Mouse (Mus musculus) macrophage (primary cell): ENCODE data around the gene Upk2. TPM values are rescaled to one million over a fixed set of nuclear protein-coding genes. Genes with fewer than 3 reads are reported as not detected.
"Not testable (repeated sequence)": the region's sequence is repeated elsewhere in the genome, so short reads cannot be mapped to it uniquely, and the experiment has no call there.

Experiments used
- H3K27ac ChIP-seq: fragments of 350-480 bp; formaldehyde crosslinking; 2 replicates; pipeline ENCODE4 v1.9.0; 2021
- H3K36me3 ChIP-seq: fragments of 350-480 bp; formaldehyde crosslinking; 2 replicates; pipeline ENCODE4 v1.9.0; 2021; ENCODE audit errors: inconsistent target
- H3K4me3 ChIP-seq: fragments of 350-480 bp; formaldehyde crosslinking; 2 replicates; pipeline ENCODE4 v1.9.0; 2021; ENCODE audit errors: inconsistent target
- H3K79me2 ChIP-seq: fragments of 350-480 bp; formaldehyde crosslinking; 2 replicates; pipeline ENCODE4 v1.9.0; 2021; ENCODE audit errors: inconsistent target
- whole genome bisulfite sequencing: methylation state at CpG from one replicate; pipeline ENCODE4 v1.1.7; 2026; ENCODE audit warnings: inconsistent platforms; ENCODE audit not compliant: missing documents; 5-methylcytosine and 5-hydroxymethylcytosine counted together
- polyA plus RNA-seq: library from polyadenylated mRNA; stranded (reverse); fragments of 250-400 nt; gene quantifications from 3 replicates; pipeline ENCODE4 v1.2.4, GENCODE M21; 2018; ENCODE audit warnings: inconsistent platforms

The Upk2 gene
- polyA plus RNA-seq, 1 experiment from 2014 or later: not detected

GRCm38 (mm10) chr9:44417156-44417891, 37.5 kb downstream of the Upk2 start:
- H3K79me2 ChIP-seq: peaks cover 17% of the 10 kb centered on the region; the same call in 1 of the 2 replicates
- H3K36me3 ChIP-seq: peaks cover 20% of the 10 kb centered on the region; the same call in 1 of the 2 replicates
- H3K4me3 ChIP-seq: peak overlapping the region; percentile 65
- no peak overlapping the region for H3K27ac ChIP-seq
- WGBS: 6% methylated on average over 26 of the region's 26 CpGs

- 100% methylated on average over 2 of the region's 2 CpGs for WGBS
Measured at GRCm38 (mm10) chr9:44412781-44413180, 42.0 kb downstream of the Upk2 start.

GRCm38 (mm10) chr9:44412306-44412705, 42.5 kb downstream of the Upk2 start:
- H3K79me2 ChIP-seq: peaks cover 46% of the 10 kb centered on the region
- H3K27ac ChIP-seq: no peak overlapping the region
- peaks cover 49% of the 10 kb centered on the region for H3K36me3 ChIP-seq
- H3K4me3 ChIP-seq: no peak overlapping the region
- WGBS: 74% methylated on average over 4 of the region's 4 CpGs

More at GRCm38 (mm10) chr9:44412781-44413180, 42.0 kb downstream of the Upk2 start:
- no peak overlapping the region for H3K4me3 ChIP-seq
- H3K36me3 ChIP-seq: peaks cover 49% of the 10 kb centered on the region
- H3K27ac ChIP-seq: no peak overlapping the region
- peaks cover 46% of the 10 kb centered on the region for H3K79me2 ChIP-seq

- Histone ChIP-seq H3K36me3 (peaks cover 49% of the 10 kb centered on the region), H3K27ac (no peak overlapping the region), H3K79me2 (peaks cover 44% of the 10 kb centered on the region), H3K4me3 (no peak overlapping the region)
- 75% methylated on average over 1 of the region's 1 CpGs for WGBS
Measured at GRCm38 (mm10) chr9:44411601-44412130, 43.1 kb downstream of the Upk2 start.

GRCm38 (mm10) chr9:44410647-44411336, 44.0 kb downstream of the Upk2 start:
- no peak overlapping the region for H3K4me3 ChIP-seq
- H3K27ac ChIP-seq: no peak overlapping the region
- peaks cover 44% of the 10 kb centered on the region for H3K79me2 ChIP-seq
- 91% methylated on average over 2 of the region's 2 CpGs for WGBS
- H3K36me3 ChIP-seq: peaks cover 49% of the 10 kb centered on the region

GRCm38 (mm10) chr9:44408693-44409092, 46.1 kb downstream of the Upk2 start:
- peaks cover 58% of the 10 kb centered on the region for H3K36me3 ChIP-seq
- 70% methylated on average over 5 of the region's 9 CpGs for WGBS
- not testable (repeated sequence) for H3K27ac ChIP-seq
- H3K4me3 ChIP-seq: peak overlapping the region; percentile 86; the same call in 1 of the 2 replicates
- H3K79me2 ChIP-seq: peaks cover 63% of the 10 kb centered on the region

- Histone ChIP-seq H3K4me3 (peak overlapping the region; percentile 86), H3K27ac (peak overlapping the region; percentile 95), H3K36me3 (peaks cover 57% of the 10 kb centered on the region), H3K79me2 (peaks cover 63% of the 10 kb centered on the region)
- WGBS: 2% methylated on average over 24 of the region's 24 CpGs
Measured at GRCm38 (mm10) chr9:44407752-44408097, 47.1 kb downstream of the Upk2 start.

GRCm38 (mm10) chr9:44406906-44407751, 47.6 kb downstream of the Upk2 start, which contains the start of the genes Rps25 and Trappc4:
Gene Rps25 (plus strand): TSS chr9:44407139.
Gene Trappc4 (minus strand): TSS chr9:44407600.
- under 1% methylated on average over 47 of the region's 51 CpGs for WGBS
- Histone ChIP-seq H3K79me2 (peaks cover 63% of the 10 kb centered on the region), H3K36me3 (peaks cover 57% of the 10 kb centered on the region)

GRCm38 (mm10) chr9:44405011-44405410, 49.8 kb downstream of the Upk2 start:
- peaks cover 56% of the 10 kb centered on the region for H3K79me2 ChIP-seq
- H3K4me3 ChIP-seq: no peak overlapping the region
- whole genome bisulfite sequencing: 85% methylated on average over 2 of the region's 3 CpGs
- H3K27ac ChIP-seq: no peak overlapping the region
- peaks cover 59% of the 10 kb centered on the region for H3K36me3 ChIP-seq

More at GRCm38 (mm10) chr9:44406906-44407751, 47.6 kb downstream of the Upk2 start, which contains the start of the genes Rps25 and Trappc4:
- Histone ChIP-seq H3K27ac (peak within 1 kb of the TSS; percentile 95), H3K4me3 (peak within 1 kb of the TSS; percentile 86)

Other genes starting within 250 kb of the Upk2 start
- 37.9 to 51.2 TPM (median 42.7 TPM) in 3 replicates for gene Cbl, start 220.9 kb downstream of the Upk2 start, polyA plus RNA-seq
- gene Ccdc153, start 214.3 kb downstream of the Upk2 start, polyA plus RNA-seq: not detected in 3 replicates
- not detected in 3 replicates for gene Pdzd3, start 203.5 kb downstream of the Upk2 start, polyA plus RNA-seq
- 3.3 to 8.7 TPM (median 6.8 TPM) in 3 replicates for gene Nlrx1, start 186.4 kb downstream of the Upk2 start, polyA plus RNA-seq
- not detected in 3 replicates for gene Abcg4, start 166.4 kb downstream of the Upk2 start, polyA plus RNA-seq
- gene Hinfp, start 149.3 kb downstream of the Upk2 start, polyA plus RNA-seq: 5.9 to 13.1 TPM (median 6.2 TPM) in 3 replicates
- gene C2cd2l, start 134.7 kb downstream of the Upk2 start, polyA plus RNA-seq: 17.1 to 41.1 TPM (median 22.0 TPM) in 3 replicates
- gene Dpagt1, start 129.0 kb downstream of the Upk2 start, polyA plus RNA-seq: 30.6 to 40.7 TPM (median 36.3 TPM) in 3 replicates
- gene H2afx, start 120.3 kb downstream of the Upk2 start, polyA plus RNA-seq: 7.9 to 22.2 TPM (median 12.3 TPM) in 3 replicates
- gene Hmbs, start 110.7 kb downstream of the Upk2 start, polyA plus RNA-seq: 22.5 to 38.8 TPM (median 27.1 TPM) in 3 replicates
- 37.9 to 56.3 TPM (median 40.2 TPM) in 3 replicates for gene Vps11, start 93.3 kb downstream of the Upk2 start, polyA plus RNA-seq
- 49.0 to 86.2 TPM (median 57.6 TPM) in 3 replicates for gene Hyou1, start 75.5 kb downstream of the Upk2 start, polyA plus RNA-seq
- gene Slc37a4, start 58.1 kb downstream of the Upk2 start, polyA plus RNA-seq: 4.7 to 13.1 TPM (median 12.6 TPM) in 3 replicates
- 1,052 to 1,678 TPM (median 1,580 TPM) in 3 replicates for gene Rps25, start 47.8 kb downstream of the Upk2 start, polyA plus RNA-seq
- gene Trappc4, start 47.4 kb downstream of the Upk2 start, polyA plus RNA-seq: 45.6 to 95.6 TPM (median 69.5 TPM) in 3 replicates
- gene Ccdc84, start 36.4 kb downstream of the Upk2 start, polyA plus RNA-seq: 10.3 to 20.3 TPM (median 11.3 TPM) in 3 replicates
- not detected in 3 replicates for gene Foxr1, start 13.8 kb downstream of the Upk2 start, polyA plus RNA-seq
- 5.3 to 6.6 TPM (median 6.0 TPM) in 3 replicates for gene Bcl9l, start 27.8 kb upstream of the Upk2 start, polyA plus RNA-seq
- 0.09 TPM in 1 of 3 replicates, not detected in the others for gene Cxcr5, start 106.9 kb upstream of the Upk2 start, polyA plus RNA-seq
- 72.2 to 89.3 TPM (median 77.9 TPM) in 3 replicates for gene Ddx6, start 149.9 kb upstream of the Upk2 start, polyA plus RNA-seq
- not detected in 3 replicates for gene Treh, start 218.3 kb upstream of the Upk2 start, polyA plus RNA-seq